Mouse (Mus musculus) E14TG2a.4 (cell line): ENCODE results near the gene Otud1.

Experiments
- CTCF ChIP-seq: conservative IDR thresholded peaks from 2 replicates; pipeline ENCODE4 v1.5.1; 2014; ENCODE audit warnings: low read length
- NANOG ChIP-seq: IDR thresholded peaks from 2 replicates; pipeline ENCODE4 v1.6.1; 2014; ENCODE audit warnings: borderline replicate concordance, low read length, mixed read lengths
- POU5F1 ChIP-seq: IDR thresholded peaks from 2 replicates; pipeline ENCODE4 v1.6.1; 2014; ENCODE audit warnings: low read length, borderline replicate concordance

- TF ChIP-seq CTCF (no peak), POU5F1 (no peak), NANOG (no peak)
Observed at GRCm38 (mm10) chr2:19685489-19686147, 28.1 kb downstream of the Otud1 start.
